Mouse (Mus musculus) liver, adult (tissue): Measurements from ENCODE around the gene Gm5039.
"Not testable (repeated sequence)": the region's sequence is repeated elsewhere in the genome, so short reads cannot be mapped to it uniquely, and the experiment has no call there.

Experiments
- GATA4 ChIP-seq: IDR thresholded peaks from 2 replicates; pipeline ENCODE4 v1.6.1; 2014; ENCODE audit warnings: mild to moderate bottlenecking, low read length; ENCODE audit not compliant: insufficient replicate concordance

The Gm5039 gene

DNA sequence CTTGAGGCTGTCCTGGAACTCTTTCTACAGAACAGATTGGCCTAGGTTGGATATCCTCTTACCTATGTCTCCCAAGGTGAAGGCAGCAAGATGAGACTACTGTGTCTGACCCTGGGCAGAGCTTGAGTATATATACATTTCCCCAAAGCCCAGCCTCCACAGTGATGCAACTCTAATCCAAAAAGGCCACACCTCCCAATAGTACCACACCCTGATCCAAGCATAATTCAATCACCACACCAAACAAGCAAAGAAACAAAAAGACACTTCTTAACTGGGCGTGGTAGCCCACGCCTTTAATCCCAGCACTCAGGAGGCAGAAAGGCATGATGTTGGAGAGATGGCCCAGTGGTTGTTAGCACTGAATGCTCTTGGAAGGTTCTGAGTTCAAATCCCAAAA lies at the start of gene Gm5039:
Gene Gm5039, minus strand, starts transcription at position 101 of the 400 bp plus-strand sequence.
- not testable (repeated sequence) for TF ChIP-seq GATA4

DNA sequence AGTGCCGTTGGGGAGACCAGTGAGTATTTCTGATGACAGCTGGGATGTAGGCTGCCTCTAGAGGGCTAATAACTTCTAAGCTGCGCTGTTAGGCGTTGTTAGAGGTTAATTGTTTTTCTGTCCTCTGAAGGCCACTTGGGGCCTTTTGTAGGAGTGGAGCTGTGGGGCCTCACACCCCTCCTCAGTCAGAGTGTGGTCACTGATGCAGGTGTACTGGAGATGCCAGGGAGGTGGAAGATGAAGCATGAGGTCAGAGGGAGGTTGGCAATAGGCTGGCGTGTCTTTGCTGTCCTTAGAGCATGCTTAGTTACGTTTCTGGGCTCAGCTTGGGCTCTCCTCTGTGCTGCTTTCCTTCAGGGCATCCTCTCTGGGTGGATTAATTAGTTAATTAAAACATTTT lies 48.2 kb upstream of the Gm5039 start:
- no peak for TF ChIP-seq GATA4

DNA sequence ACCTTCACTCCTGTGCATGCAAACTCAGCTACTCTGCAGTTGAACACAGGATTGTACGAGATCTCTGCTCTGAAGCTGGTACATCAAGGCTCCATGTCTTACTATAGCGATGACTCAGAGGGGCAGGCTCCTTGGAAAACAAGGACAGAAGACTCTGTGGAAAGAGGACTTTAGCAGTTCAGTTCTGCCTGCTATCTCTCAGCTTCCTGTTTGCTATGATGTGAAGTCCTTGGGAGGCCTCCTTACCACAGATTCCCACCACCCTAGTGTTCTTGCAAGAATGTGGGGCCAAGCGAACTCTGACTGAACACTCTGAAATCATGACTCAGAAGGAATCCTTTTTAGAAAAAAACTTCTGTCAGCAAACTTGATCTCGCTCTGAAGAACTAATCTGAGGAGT lies 44.8 kb upstream of the Gm5039 start:
- TF ChIP-seq GATA4 = no peak

DNA sequence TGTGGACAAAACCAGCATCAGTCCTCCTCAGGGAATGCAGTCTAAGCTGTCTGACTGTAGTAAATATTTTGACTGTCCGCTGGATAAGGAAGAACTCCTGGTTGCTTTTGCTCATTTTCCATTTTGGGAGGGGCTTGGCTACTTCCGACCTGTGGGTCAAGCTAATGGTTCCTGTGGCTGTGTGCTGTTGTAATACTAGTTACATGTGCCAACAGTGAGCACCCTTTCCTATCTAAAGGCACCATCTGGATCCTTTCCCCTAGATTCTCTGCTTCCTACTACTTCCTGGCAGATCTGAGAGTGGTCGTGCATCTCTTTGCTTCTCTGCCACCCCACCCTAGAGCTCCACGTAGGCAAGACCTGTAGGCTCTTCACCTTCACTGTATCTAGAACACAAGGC lies 43.8 kb upstream of the Gm5039 start:
- TF ChIP-seq GATA4 = no peak

DNA sequence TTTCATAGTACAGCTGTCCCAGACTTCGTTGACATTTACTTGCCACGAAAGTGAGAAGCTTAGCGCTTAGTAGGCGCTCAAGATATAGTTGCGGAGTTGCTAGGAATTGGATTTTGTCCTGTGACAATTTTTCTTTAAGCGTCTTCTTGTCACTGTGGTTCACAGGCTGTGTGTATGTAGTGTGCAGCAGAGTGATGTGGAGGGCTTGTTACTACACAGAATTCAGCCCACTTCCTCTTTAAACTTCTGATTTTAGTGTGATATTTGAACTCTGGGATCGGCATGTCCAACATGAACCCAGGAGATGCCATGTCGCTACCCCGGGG lies 37.3 kb upstream of the Gm5039 start:
- no peak for TF ChIP-seq GATA4

DNA sequence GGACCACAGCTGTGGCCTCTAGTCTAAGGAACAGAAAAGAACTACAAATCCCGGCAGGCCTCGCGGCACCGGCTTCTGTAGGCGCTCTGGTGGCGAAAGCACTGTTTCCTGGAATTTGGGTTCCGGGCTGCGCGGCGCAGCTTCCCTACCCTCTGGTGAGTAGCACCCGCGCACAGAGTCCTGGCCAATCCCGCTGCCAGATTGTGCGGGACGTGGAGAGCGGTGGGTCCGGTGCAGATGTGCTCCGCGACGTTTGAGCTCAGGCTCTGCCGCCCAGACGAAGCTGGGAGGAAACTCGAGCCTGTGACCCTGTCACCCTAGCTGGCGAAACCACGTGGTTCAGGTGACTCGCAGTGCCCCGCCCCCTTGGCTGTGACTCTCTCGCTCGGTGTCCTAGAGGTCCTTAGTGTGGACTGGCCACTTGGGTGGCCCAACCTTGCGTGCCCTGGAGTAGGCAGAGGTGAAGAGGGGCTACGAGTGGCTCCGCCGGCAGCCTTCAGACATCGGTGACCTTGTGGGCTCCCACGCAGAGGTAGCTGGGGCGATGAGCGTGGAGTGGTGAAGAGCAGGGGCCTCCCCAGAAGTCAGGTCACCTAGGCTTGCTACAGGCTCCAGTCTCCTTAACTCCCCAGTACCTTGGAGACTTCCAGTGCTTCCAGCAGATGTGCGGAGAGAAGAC lies 36.8 kb upstream of the Gm5039 start, which contains the start of gene Adck1:
Gene Adck1, plus strand, starts transcription at position 114 of the 679 bp plus-strand sequence.
- TF ChIP-seq GATA4 = no peak

DNA sequence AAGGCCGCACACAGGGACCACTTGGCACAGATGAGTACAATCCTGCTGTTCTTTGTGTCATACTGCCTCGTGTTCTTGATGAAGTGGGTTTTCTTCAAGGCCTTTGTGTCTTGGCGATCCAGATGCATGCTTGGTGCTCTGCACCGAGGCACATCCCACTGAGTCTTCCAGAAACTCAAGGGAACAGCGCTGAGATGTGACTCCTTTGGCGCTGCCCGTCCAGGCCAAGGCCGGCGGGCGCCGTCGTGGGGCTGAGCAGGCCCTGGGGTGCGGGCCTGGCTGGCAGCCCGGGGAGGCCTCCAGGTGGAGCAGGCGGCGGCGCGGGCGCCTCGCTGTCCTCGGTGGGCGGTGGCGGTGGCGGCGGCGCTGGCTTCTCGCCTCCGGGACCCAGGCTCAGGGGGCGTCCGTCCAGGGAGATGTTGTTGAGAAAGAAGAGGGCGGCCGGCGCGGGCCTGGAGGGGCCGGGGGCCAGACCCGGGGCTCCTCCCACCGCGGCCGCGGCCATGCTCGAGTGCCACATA lies 30.4 kb upstream of the Gm5039 start:
- no peak for TF ChIP-seq GATA4

DNA sequence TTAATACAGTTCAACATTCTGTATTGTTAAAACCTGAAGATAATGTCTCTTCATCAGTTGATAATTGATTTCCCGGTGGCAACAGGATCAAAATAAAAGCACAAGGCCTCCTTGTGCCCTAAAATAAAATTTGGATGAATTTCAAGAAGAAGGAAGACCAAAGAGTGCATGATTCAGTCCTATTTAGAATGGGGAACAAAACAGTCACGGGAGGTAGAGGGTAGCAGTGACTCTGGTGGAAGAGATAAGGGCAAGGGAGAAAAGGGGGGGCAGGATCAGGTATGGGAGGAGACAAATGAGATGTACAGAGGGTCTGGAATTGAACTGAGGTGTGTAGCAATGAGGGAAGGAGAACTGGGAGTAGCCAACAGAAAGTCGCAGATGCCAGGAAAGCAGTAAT lies 9.3 kb downstream of the Gm5039 start:
- no peak for TF ChIP-seq GATA4

DNA sequence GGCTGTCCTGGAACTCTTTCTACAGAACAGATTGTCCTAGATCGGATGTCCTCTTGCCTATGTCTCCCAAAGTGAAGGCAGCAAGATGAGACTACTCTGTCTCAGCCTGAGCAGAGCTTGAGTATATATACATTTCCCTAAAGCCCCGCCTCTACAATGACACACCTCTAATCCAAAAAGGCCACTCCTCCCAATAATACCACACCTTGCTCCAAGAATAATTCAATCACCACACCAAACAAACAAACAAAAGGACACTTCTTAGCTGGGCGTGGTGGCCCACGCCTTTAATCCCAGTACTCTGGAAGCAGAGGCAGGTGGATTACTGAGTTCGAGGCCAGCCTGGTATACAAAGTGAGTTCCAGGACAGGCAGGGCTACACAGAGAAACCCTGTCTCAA lies 49.4 kb downstream of the Gm5039 start, which contains the start of gene Gm5662:
Gene Gm5662, minus strand, starts transcription at position 101 of the 400 bp plus-strand sequence.
- TF ChIP-seq GATA4 = not testable (repeated sequence)
